Mouse (Mus musculus) retina, postnatal 7 days (tissue): Measurements from ENCODE around the gene Sbk1.
"Not testable (repeated sequence)": the region's sequence is repeated elsewhere in the genome, so short reads cannot be mapped to it uniquely, and the experiment has no call there.

Experiments
- DNase-seq: peaks from one replicate; pipeline ENCODE4 v3.0.0-alpha.2; 2012; ENCODE audit warnings: low read depth, low spot score

The Sbk1 gene

DNA sequence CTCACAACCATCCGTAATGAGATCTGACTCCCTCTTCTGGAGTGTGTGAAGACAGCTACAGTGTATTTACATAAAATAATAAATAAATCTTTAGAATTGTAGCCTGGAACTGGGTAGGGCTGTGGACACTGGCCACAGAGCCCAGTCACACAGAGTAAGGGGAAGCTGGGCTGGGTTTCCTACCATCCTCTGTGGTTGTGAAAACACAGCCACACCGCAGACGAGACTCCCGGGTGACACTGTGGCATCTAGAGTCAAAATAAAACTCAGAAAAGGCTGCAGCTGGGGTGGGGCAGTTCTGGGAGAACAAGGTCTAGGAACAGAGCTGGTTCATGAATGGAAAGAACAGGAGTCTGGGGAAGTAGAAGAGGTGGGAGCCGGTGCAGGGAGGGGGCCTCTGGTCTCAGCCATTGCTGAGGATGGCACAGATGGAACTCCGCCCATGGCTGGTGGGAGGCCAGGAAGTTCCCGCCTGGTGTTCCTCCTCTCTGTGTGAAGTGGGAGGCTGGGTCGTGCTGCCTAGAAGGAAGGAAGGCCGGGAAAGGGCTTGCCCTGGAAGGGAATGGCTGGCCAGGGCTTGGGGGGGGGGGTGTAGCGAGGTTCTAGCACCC lies 15.2 kb downstream of the Sbk1 start:
- no peak for DNase-seq

GRCm38 (mm10) chr7:126288104-126288497 lies 15.7 kb downstream of the Sbk1 start:
- DNase-seq, result no peak

GRCm38 (mm10) chr7:126288571-126289091 lies 16.2 kb downstream of the Sbk1 start:
- DNase-seq, result no peak

DNA sequence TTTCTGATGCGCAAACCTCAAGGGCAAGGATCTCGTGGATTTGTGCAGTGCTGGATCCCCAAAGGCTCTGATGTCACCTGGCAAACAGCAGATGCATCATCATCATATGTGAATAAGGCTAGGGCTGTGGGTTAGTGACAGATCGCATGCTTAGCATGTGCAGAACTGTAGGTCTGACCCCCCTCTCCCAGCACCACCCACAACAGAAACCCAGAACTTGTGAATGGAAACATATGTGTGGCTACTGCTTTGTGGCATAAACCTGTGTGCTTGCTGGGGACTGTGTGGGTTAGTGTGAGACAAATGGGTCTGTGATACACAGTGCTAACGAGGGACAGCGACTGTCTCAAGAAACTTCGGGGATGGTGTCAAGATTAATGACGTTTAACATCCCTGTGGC lies 17.0 kb downstream of the Sbk1 start:
- no peak for DNase-seq

GRCm38 (mm10) chr7:126289956-126290355 lies 17.5 kb downstream of the Sbk1 start:
- DNase-seq, result no peak

GRCm38 (mm10) chr7:126291681-126292545 lies 19.5 kb downstream of the Sbk1 start:
- DNase-seq, result no peak

GRCm38 (mm10) chr7:126293091-126293490 lies 20.7 kb downstream of the Sbk1 start:
- DNase-seq, result no peak

DNA sequence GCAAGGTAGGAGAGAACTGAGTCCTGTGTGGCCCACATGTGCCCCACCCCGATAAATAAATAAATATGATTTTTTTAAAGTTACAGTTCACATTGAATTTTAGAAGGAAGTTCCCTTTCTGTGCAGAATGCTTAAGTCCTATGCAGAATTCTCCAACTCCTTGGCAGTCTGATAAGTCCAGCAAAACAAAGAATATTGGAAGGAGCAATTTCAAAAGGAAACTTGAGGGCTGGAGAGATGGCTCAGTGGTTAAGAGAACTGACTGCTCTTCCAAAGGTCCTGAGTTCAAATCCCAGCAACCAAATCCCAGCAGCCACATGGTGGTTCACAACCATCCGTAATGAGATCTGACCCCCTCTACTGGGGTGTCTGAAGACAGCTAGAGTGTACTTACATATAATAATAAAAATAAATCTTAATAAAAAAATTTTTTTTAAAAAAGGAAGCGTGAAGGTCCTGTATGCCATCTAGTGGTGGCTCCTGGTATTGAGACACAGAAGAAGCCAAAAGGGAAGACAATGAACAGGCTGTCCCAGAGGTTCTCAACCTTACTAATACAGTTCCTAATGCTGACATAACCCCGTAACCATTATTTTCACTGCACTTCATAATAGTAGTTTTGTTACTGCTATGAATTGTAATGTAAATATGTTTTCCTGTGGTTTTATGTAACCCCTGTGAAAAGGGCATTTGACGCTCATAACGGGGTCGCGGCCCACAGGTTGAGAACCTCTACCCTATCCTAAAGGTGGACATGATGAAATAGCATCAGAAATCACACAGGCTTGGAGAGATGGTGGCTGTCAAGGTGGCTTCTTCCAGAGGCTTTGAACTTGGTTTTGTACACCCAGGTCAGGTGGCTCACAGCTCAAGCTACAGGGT lies 25.4 kb downstream of the Sbk1 start:
- peak; percentile 32 for DNase-seq

DNA sequence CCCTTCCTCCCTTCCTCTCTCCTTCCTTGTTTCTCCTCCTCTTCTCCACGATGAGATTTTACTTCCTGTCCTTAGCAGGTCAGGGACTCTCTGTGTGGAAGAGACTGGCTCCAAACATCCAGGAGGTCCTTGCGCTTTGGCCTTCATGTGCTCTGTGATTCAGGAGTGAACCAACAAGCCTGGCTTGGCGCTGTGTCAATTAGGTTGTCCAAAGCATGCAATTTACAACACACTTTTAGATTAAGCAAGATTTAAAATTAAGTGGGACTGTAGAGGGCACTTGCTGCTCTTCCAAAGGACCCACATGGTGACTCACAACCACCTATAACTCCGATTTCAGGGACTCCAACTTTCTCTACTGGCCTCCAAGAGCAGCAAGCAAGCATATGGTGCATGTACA lies 26.4 kb downstream of the Sbk1 start:
- no peak for DNase-seq

DNA sequence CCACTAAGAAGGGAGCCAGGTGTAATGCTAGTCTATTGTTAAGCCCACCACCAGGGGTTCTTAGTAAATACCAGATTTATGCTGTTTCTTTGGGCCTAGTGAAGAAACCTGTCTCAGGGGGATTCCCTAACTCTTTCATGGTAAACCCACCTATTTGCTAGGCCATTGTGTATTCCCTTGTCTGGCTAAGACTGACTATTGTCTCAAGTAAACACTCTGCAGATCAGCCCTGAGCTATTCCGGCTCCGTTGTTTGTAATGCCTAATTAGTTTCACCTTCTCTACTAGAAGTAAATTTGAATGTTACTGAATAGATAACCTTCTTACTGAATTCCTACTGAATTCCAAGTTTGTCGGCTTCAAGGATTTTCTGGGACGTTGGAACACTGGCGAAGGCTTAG lies 29.4 kb downstream of the Sbk1 start:
- DNase-seq, result not testable (repeated sequence)

DNA sequence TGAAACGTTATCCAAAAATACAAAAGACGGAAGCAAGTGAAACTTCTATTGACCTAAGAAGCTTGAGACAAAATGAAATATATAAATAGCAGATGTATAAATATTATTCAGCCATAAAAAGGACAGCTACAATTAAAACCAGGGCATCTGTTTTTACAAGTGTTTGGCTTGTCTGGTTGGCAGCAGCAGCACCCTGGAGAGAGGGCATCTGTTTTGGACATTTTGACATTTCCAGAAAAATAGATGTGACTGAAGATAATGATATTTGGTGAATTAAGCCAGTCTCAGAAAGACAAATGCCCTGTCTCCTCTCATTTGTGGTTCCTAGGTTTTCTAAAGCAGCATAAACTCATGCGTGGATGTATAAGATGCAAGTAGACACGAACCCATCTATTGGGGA lies 39.4 kb downstream of the Sbk1 start:
- DNase-seq, result no peak

- DNase-seq, result no peak
Observed at GRCm38 (mm10) chr7:126313309-126313708, 40.9 kb downstream of the Sbk1 start.

- DNase-seq, result no peak
Observed at GRCm38 (mm10) chr7:126314273-126314672, 41.9 kb downstream of the Sbk1 start.

GRCm38 (mm10) chr7:126323729-126324128 lies 51.3 kb downstream of the Sbk1 start:
- DNase-seq, result peak; percentile 74

GRCm38 (mm10) chr7:126324791-126325190 lies 52.4 kb downstream of the Sbk1 start:
- no peak for DNase-seq

DNA sequence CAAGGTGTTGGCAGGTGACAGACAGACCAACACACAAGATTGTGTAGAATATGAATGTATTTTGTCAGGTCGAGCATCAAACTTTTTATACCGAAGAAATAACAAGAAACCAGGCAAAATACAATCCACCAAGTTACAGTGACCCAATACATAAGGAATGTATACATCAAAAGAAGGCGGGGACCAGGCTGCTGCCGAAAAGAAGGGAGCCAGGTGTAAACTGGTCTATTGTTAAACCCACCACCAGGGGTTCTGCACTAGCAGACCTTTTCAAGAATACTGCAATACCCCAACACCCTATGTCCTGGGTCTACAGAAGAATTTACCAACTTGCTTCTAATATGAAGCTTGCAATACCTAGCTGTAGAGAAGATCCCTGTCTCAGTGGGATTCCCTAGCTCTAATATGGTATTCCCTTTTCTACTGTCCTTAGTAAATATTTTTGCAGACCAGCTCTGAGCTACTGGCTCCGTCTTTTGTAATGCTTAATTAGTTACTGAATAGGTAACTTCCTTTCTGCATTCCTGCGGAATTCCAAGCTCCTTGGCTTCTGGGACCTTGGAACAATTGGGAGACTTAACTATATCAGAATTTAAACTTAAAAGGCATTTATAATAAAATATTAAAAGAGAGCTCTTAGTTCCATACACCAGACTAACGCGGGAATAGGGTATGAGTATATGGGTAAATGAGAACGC lies 53.3 kb downstream of the Sbk1 start:
- not testable (repeated sequence) for DNase-seq

- DNase-seq, result not testable (repeated sequence)
Observed at GRCm38 (mm10) chr7:126328848-126329247, 56.4 kb downstream of the Sbk1 start.

- DNase-seq, result no peak
Observed at GRCm38 (mm10) chr7:126329907-126330645, 57.7 kb downstream of the Sbk1 start.

DNA sequence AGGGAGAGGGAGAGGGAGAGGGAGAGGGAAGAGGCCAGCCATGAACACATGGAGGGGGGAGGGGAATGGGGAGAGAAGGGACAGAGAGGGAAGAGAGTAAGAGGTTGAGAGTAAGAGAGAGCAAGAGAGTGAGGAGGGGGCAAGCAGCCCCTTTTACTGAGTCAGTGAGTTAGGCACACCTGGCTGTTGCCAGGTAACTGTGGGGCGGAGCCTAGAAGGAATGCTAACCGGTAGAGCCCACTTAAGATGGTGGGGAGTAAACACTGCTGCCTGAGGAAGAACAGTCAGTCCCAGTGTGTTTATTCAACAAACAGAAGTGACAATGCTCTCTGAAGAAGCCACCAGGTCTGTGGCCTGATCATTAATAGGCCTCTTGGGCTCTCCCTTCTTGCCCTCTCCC lies 58.3 kb downstream of the Sbk1 start:
- DNase-seq, result no peak

DNA sequence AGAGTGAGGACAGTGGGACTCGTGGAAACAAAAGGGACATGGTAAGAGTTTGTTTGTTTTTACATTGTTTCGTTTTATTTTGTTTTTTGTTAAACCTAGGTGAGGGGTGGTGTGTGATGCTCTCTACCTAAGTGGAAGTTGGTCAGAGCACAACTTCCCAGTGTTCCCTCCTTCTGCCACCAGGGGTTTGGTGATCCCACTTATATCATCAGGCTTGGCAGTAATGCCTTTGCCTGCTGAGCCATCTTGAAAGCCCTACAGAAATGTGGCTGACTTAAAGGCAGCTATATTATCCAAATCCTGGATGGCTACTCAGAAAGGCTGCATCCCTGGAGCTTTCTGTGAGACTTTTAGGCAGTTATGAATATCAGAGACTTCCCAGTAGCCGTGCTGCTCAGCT lies 60.3 kb downstream of the Sbk1 start:
- DNase-seq, result no peak

DNA sequence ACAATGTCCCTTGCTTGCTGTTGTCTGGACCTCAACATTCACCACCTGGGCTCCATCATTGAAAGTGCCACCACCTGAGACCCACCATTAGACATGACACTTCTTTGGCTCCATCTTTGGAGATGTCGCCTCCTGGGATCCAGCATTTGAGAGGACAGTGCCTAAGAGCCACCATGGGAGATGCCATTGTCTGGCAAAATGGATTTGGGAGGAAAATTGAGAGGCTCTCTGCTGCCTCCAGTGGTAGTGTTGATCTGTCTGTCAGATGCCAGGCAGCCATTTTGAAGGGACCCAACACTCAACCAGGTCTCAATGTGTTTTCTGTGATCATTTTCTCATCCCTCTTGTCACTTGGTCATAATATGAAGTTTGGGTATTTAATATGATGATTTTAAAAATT lies 63.1 kb downstream of the Sbk1 start:
- no peak for DNase-seq
